Mouse (Mus musculus): ENCODE results near the gene Disc1. TPM values are rescaled to one million over a fixed set of nuclear protein-coding genes. Genes with fewer than 3 reads are reported as not detected.

The Disc1 gene
- total and polyA plus RNA-seq, 3 experiments = not detected

GRCm38 (mm10) chr8:125235898-125236835 lies 182.2 kb downstream of the Disc1 start:
- H3K79me2 ChIP-seq (replicated peaks; ENCODE audit: control insufficient read depth, extremely low read depth, insufficient read depth, poor library complexity, severe bottlenecking) = no peaks in the 10 kb centered on the region
- dilution Hi-C loops (cut with MboI; ENCODE audit: extremely low pct_ligation_motif_present, extremely low pct_unique_long_range_greater_than_20kb, low sequenced_read_pairs) = no loop called here
- no peak overlapping the region for H3K27ac ChIP-seq (ENCODE audit: insufficient read depth, low read depth)
- no peak overlapping the region for H3K9ac ChIP-seq (ENCODE audit: insufficient read depth, low read depth)
- H3K27me3 ChIP-seq (replicated peaks) = peaks cover 14% of the 10 kb centered on the region
- no peaks in the 10 kb centered on the region for H3K36me3 ChIP-seq (replicated peaks in 1 of 2; ENCODE audit: control insufficient read depth in 1 of 2, insufficient read depth in 1 of 2, low read length in 1 of 2)
- H3K4me1 ChIP-seq (ENCODE audit: control insufficient read depth in 1 of 2, insufficient read depth in 2 of 2) = peaks cover 0 to 8% of the 10 kb centered on the region in 2 experiments; a peak in 2 of 4 replicates
- DNase-seq (ENCODE audit: extremely low read depth) = no peak
- no peak overlapping the region for H3K4me2 ChIP-seq (ENCODE audit: insufficient read depth, low read depth, poor library complexity, severe bottlenecking)
- H3K9me3 ChIP-seq (replicated peaks; ENCODE audit: low read length) = peaks cover 4% of the 10 kb centered on the region
- in situ Hi-C loops (cut with MboI; ENCODE audit: low pct_ligation_motif_present, low pct_unique_long_range_greater_than_20kb, low sequenced_read_pairs) = no loop called here
- TF ChIP-seq E2F4 (IDR thresholded peaks at IDR 0.05; ENCODE audit: insufficient replicate concordance, low read depth, low read length) (no peak), MEF2A (IDR thresholded peaks at IDR 0.05; ENCODE audit: borderline replicate concordance, low read depth, low read length) (no peak), CHD2 (IDR thresholded peaks at IDR 0.05; ENCODE audit: low read length) (no peak), ZMIZ1 (IDR thresholded peaks at IDR 0.05; ENCODE audit: low read depth, low read length) (no peak)
- no peak overlapping the region for H3K4me3 ChIP-seq (replicated peaks in 1 of 3; ENCODE audit: low read depth in 2 of 3, low read length in 2 of 3, poor library complexity in 1 of 3)

GRCm38 (mm10) chr8:125240763-125241162 lies 186.8 kb downstream of the Disc1 start:
- no peaks in the 10 kb centered on the region for H3K36me3 ChIP-seq (replicated peaks in 1 of 2; ENCODE audit: control insufficient read depth in 1 of 2, insufficient read depth in 1 of 2, low read length in 1 of 2)
- TF ChIP-seq ETS1 (conservative IDR thresholded peaks at IDR 0.05; ENCODE audit: low read depth, low read length) (no peak), POLR2AphosphoS2 (IDR thresholded peaks at IDR 0.05; ENCODE audit: low read depth, low read length) (no peak), JUN (IDR thresholded peaks at IDR 0.05; ENCODE audit: insufficient read depth, low read depth, low read length) (no peak), SIN3A (IDR thresholded peaks at IDR 0.05; ENCODE audit: low read length) (no peak), RAD21 (IDR thresholded peaks at IDR 0.05; ENCODE audit: low read depth, low read length) (no peak)
- peaks cover 0 to 8% of the 10 kb centered on the region in 2 experiments; a peak in 2 of 4 replicates for H3K4me1 ChIP-seq (ENCODE audit: control insufficient read depth in 1 of 2, insufficient read depth in 2 of 2)
- in situ Hi-C loops (cut with MboI; ENCODE audit: low pct_ligation_motif_present, low pct_unique_long_range_greater_than_20kb, low sequenced_read_pairs) (no loop called here), dilution Hi-C loops (cut with MboI; ENCODE audit: extremely low pct_ligation_motif_present, extremely low pct_unique_long_range_greater_than_20kb, low sequenced_read_pairs) (no loop called here)
- H3K4me3 ChIP-seq (replicated peaks in 1 of 3; ENCODE audit: low read depth in 2 of 3, low read length in 2 of 3, poor library complexity in 1 of 3) = no peak overlapping the region
- no peak overlapping the region for H3K9ac ChIP-seq (ENCODE audit: insufficient read depth, low read depth)
- H3K9me3 ChIP-seq (replicated peaks; ENCODE audit: low read length) = peaks cover under 1% of the 10 kb centered on the region
- no peak for DNase-seq (ENCODE audit: extremely low read depth)
- no peaks in the 10 kb centered on the region for H3K79me2 ChIP-seq (replicated peaks; ENCODE audit: control insufficient read depth, extremely low read depth, insufficient read depth, poor library complexity, severe bottlenecking)
- H3K27ac ChIP-seq (ENCODE audit: insufficient read depth, low read depth) = no peak overlapping the region
- peaks cover 3% of the 10 kb centered on the region for H3K27me3 ChIP-seq (replicated peaks)
- no peak overlapping the region for H3K4me2 ChIP-seq (ENCODE audit: insufficient read depth, low read depth, poor library complexity, severe bottlenecking)

- H3K79me2 ChIP-seq (replicated peaks; ENCODE audit: control insufficient read depth, extremely low read depth, insufficient read depth, poor library complexity, severe bottlenecking) = no peaks in the 10 kb centered on the region
- H3K4me2 ChIP-seq (ENCODE audit: insufficient read depth, low read depth, poor library complexity, severe bottlenecking) = no peak overlapping the region
- no peak for TF ChIP-seq MEF2A (IDR thresholded peaks at IDR 0.05; ENCODE audit: borderline replicate concordance, low read depth, low read length)
- no peak for TF ChIP-seq RCOR1 (conservative IDR thresholded peaks at IDR 0.05; ENCODE audit: low read depth, low read length)
- TF ChIP-seq USF2 (conservative IDR thresholded peaks at IDR 0.05; ENCODE audit: low read depth, low read length) = no peak
- no peak for TF ChIP-seq MXI1 (IDR thresholded peaks at IDR 0.05; ENCODE audit: low read depth, low read length)
- no peak for TF ChIP-seq MAZ (IDR thresholded peaks at IDR 0.05; ENCODE audit: low read depth, low read length)
- no peak for TF ChIP-seq ZNF384 (IDR thresholded peaks at IDR 0.05; ENCODE audit: low read depth, low read length)
- TF ChIP-seq TCF12 (IDR thresholded peaks at IDR 0.05; ENCODE audit: low read depth, low read length) = no peak
- no peak for TF ChIP-seq ZMIZ1 (IDR thresholded peaks at IDR 0.05; ENCODE audit: low read depth, low read length)
- no peak for TF ChIP-seq JUN (IDR thresholded peaks at IDR 0.05; ENCODE audit: insufficient read depth, low read depth, low read length)
- no peak for TF ChIP-seq SIN3A (IDR thresholded peaks at IDR 0.05; ENCODE audit: low read length)
- H3K4me1 ChIP-seq (ENCODE audit: control insufficient read depth in 1 of 2, insufficient read depth in 2 of 2) = peaks cover 0 to 8% of the 10 kb centered on the region in 2 experiments; a peak in 2 of 4 replicates
- no peak overlapping the region for H3K27ac ChIP-seq (ENCODE audit: insufficient read depth, low read depth)
- peaks cover 3% of the 10 kb centered on the region for H3K27me3 ChIP-seq (replicated peaks)
- in situ Hi-C loops (cut with MboI; ENCODE audit: low pct_ligation_motif_present, low pct_unique_long_range_greater_than_20kb, low sequenced_read_pairs) (no loop called here), dilution Hi-C loops (cut with MboI; ENCODE audit: extremely low pct_ligation_motif_present, extremely low pct_unique_long_range_greater_than_20kb, low sequenced_read_pairs) (no loop called here)
- DNase-seq (ENCODE audit: extremely low read depth) = no peak
- no peak overlapping the region for H3K4me3 ChIP-seq (replicated peaks in 1 of 3; ENCODE audit: low read depth in 2 of 3, low read length in 2 of 3, poor library complexity in 1 of 3)
- H3K9ac ChIP-seq (ENCODE audit: insufficient read depth, low read depth) = no peak overlapping the region
- H3K9me3 ChIP-seq (replicated peaks; ENCODE audit: low read length) = no peaks in the 10 kb centered on the region
- H3K36me3 ChIP-seq (replicated peaks in 1 of 2; ENCODE audit: control insufficient read depth in 1 of 2, insufficient read depth in 1 of 2, low read length in 1 of 2) = no peaks in the 10 kb centered on the region
Measured at GRCm38 (mm10) chr8:125242382-125242781, 188.4 kb downstream of the Disc1 start.
